Mouse (Mus musculus) kidney, adult 8-10 months (tissue): ENCODE data around the gene Wnt16.
"Not testable (repeated sequence)": the region's sequence is repeated elsewhere in the genome, so short reads cannot be mapped to it uniquely, and the experiment has no call there.

Experiments used
- DNase-seq, 2 experiments: peaks; one replicate each; pipeline ENCODE4 v3.0.0; 2022

The Wnt16 gene

DNA sequence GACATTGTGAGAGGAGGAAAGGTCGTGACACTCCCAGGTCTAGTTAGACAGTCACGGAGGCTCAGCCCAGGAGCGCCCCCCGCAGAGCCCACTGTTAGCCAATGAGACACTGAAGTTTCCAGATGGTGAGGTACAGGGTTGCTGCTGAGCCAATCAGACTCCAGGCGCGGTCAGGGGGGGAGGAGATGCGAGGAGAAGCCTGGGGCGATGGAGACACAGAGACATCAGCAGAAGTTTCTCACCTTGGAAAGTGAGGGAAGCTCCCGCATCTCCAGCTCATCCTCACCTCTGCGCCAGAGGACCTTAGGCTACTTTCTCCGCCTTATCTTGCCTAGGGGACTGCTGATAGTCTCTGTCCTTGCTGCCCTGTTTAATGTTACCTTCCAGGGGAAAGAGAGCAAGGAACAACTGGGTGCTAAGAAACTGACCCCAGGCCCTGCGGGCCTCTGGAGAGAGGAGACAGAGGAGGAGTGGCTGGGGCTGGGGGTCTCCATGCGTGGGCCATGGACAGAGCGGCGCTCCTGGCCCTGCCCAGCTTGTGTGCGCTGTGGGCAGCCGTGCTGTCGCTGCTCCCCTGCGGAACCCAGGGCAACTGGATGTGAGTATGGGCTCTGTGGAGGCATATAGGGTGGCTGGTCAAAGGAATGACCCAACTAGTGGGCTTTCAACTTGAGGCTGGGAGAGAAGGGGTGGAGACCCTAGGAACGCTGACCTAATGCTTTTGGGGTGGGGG is at the start of gene Wnt16:
Wnt16 (plus strand) TSS at position 224 of the 733 bp plus-strand sequence.
- DNase-seq: no peak

DNA sequence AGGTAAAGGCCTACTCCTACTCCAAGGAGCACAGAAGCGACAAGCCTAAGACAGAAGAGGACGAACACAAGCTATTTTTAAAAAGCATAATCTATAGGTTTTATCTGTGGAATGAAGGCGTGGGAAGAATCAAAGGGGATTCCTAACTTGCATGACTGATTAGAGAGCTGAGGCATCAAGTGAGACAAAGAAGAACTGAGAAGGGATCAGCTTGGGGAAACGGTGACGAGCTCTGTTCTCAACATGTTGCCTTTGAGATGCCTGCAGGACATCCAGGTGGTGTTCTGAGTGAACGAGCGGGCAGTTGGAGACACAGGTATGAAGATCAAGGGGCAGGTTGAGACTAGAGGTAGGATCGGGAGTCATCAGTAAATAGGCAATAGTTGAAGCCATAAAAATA is 44.7 kb upstream of the Wnt16 start:
- no peak for DNase-seq

- DNase-seq: no peak
These were observed 41.3 kb upstream of the Wnt16 start for GRCm38 (mm10) chr6:22246696-22247095.

GRCm38 (mm10) chr6:22258784-22259183 is 29.2 kb upstream of the Wnt16 start:
- no peak for DNase-seq

DNA sequence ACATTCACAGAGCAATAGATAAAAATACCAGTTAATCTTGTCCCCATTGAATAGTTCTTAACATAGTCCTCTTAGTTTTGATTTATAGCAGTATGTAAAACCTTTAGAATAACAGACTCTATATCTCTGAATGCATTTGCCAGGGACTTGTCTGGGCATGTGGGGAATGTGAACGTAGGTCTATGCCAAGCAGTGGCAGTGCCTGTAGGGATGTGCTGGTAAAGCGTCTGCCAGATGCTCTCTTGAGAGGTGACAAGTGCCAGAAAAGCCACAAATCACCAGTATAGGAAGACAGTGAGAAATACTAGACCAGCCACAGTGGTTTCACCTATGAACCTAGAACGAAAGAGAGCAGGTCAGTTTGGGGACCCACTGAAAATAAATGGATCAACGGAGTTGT is 25.5 kb upstream of the Wnt16 start:
- no peak for DNase-seq

GRCm38 (mm10) chr6:22264094-22264493 is 23.9 kb upstream of the Wnt16 start:
- DNase-seq: not testable (repeated sequence)

GRCm38 (mm10) chr6:22266018-22266417 is 22.0 kb upstream of the Wnt16 start:
- no peak for DNase-seq

- no peak for DNase-seq
These were observed 20.0 kb upstream of the Wnt16 start for GRCm38 (mm10) chr6:22267807-22268667.

DNA sequence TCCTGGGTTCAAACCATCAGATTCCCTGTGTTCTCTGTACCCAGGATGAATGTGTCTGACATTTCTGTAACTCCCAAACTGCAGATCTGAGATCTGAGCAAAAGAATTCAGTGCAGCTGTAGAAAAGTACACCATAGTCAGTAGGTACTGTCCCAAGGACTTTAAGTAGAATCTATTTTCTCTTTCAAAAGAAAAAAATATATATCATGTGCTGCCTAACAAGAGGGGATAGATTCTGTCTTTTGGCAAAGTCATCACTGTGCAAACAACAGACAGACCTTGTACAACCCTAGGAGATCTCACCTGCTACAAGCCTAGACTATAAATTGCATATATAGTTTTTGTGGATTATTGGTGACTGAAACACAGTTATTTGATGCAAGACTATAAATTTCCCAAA is 19.4 kb upstream of the Wnt16 start:
- no peak for DNase-seq

DNA sequence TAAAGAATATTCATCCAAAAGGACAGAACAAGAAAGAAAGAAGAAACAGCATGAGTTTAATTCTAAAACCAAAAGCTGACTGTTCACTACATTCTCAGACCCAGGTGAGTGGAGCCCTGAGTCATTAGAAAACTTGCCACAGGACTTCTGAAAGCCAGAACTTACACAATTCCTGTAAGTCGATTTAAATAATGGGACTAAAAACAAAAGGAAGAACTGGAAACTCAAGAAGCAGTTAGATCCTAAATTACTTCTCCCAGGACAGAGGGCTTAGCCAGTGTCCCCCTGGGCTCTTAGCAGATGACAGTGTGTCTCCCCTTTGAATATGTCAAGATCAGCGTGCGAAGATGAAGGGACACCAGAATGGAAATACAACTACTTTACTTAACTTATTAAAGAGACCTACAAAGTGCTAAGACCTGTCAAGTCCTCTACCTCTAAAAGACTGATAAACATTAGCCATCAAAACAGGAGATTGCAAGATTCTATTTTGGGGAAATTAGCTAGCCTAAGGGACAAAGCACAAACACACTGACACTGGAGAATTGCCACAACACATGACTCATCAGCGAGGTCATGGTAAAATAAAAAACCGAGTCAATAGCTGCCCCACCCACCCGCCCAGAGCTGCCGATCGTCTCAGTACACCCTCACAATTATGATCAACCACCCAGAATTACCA is 18.0 kb upstream of the Wnt16 start:
- DNase-seq: no peak

DNA sequence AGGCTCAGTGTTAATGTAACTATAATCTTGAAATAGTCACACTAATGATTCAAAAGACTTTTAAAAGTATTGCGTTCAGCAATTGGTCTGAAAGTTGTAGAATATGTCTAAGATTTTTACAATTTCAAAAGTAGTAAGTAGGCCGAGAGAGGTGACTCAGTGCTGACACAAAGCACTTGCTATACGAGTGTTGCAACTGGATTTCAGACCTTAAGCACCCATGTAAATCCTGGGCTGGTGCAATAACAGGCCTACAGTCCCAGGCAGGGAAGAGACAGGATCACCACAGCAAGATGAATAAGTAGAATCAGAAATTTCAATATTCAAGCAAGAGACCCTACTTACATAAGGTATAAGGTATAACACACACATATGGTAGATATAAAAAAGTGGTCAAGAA is 10.1 kb upstream of the Wnt16 start:
- no peak for DNase-seq

GRCm38 (mm10) chr6:22280217-22280861 is 7.7 kb upstream of the Wnt16 start:
- peak; percentile 7 to 8 for DNase-seq

GRCm38 (mm10) chr6:22282405-22282804 is 5.6 kb upstream of the Wnt16 start:
- DNase-seq: no peak

- no peak for DNase-seq
These were observed 872 bp downstream of the Wnt16 start for GRCm38 (mm10) chr6:22288737-22289460.

DNA sequence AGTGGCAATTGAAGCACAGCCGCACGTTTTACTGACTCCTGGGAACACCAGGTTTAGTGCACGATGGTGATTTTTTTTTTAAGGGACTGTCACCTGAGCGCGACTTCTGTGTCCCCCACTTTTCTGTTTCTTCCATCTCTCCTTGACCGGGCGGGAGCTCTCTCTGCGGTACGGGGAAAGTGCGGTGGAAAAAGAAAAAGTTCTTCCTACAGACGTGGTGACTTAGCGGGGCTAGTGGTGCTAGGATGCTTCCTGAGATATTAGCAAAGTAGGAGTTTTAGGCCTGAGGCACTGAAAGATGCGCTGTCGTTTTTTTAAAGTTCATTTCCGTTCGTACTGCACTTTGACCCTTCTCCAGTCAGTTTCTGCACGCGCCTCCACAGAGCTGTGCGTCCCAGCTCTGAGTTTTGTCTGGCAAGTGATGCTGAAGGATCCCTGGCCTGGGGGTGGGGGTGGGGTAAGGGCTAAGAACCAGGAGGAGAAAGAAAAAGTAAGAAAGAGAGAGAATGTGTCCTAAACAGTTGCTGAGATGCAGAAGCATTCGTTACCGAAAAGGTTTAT is 1.5 kb downstream of the Wnt16 start:
- DNase-seq: no peak

DNA sequence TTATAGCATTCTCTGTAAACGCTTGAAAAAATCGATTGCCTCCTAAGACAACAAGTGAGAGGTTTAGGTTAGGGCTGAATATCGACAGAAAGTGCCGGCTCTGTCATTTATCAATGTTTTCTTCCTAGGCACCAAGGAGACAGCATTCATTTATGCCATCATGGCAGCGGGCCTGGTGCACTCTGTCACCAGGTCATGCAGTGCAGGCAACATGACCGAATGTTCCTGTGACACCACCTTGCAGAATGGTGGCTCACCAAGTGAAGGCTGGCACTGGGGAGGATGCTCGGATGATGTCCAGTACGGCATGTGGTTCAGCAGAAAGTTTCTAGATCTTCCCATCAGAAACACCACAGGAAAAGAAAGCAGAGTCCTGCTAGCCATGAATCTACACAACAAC is 2.8 kb downstream of the Wnt16 start:
- DNase-seq: no peak

- DNase-seq: no peak
These were observed 4.0 kb downstream of the Wnt16 start for GRCm38 (mm10) chr6:22292056-22292455.

DNA sequence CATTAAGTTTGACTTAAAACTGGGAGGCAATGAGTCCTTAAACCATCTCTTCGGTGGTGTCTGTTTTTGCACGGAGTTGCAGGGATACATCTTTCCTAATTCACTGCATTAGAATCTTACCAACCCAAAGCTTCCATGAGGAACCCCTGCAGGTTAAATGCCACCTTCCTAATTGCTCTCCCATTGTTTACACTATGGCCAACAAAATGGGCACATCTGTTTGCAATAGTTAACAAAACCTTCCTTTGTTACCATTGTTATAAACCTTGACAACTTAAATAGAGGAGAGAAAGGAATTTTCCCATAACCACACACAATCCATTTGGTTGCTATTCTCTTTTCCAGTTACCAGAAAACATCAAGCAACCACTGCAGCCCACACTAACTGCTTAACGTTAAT is 5.9 kb downstream of the Wnt16 start:
- DNase-seq: no peak

DNA sequence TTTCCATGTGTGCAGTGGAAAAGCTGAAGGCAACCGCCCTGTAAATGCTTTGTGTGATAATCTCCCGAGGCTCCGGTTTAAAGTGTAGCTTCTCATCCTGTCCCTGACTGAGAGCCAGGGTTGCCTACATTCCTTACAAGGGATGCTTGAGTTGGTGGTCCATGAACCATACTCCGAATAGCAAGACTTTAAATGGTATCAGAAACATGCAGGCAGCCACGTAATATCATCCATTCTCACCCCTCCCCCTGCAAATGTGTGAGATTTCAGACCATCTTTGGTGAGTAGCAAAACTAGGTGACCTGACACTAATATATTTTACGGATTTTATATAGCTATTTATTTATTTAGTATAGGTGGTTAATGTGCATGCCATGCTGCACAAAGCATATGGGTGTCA is 9.0 kb downstream of the Wnt16 start:
- DNase-seq: no peak

GRCm38 (mm10) chr6:22298059-22298458 is 10.0 kb downstream of the Wnt16 start:
- DNase-seq: no peak

DNA sequence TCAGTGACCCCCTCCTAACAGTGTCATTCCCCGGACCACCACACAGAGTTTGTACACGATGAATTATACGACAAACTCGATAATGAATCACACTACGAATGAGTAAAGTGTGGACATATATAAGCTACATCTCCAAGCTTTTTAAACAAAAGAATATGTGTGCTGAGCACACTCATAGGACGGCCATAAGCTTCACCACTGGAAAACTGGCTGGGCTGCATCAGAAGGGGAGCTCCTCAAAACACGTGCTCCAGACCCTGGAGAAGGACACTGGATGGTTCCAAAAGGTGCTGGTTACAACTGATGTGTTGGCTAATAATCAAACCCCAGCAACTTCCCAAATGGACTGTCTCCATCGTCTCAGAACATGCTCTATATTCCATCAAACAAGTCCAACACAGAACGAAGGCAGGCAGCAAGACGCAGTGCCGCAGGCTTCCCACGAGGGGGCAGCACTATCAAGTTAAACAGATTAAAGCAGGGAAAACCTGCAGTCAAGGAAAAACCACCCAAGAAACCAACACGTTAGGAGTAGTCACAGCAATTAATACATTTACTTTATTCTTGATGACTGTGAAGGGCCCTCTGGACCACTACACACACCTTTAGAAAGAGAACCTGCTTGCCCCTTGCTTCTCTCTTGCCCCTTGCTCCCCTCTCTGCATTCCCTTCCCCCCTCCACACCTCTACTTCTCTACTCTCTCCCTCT is 37.5 kb downstream of the Wnt16 start:
- DNase-seq: peak; percentile 44 to 81
